Mouse (Mus musculus) heart, postnatal 0 days (tissue): ENCODE data around the gene Cog7. TPM values are rescaled to one million over a fixed set of nuclear protein-coding genes. Genes with fewer than 3 reads are reported as not detected.

Experiments used
- ATAC-seq: fragments of 200-750 bp; cut with Nextera tagmentation; 2 replicates; pipeline ENCODE4 v1.8.0; 2017; ENCODE audit warnings: low read depth, moderate number of reproducible peaks, moderate library complexity; ENCODE audit not compliant: insufficient read depth
- DNase-seq: peaks from one replicate; pipeline ENCODE4 v3.0.0-alpha.2; 2016; ENCODE audit warnings: low spot score
- H3K27ac ChIP-seq: fragments of 300-500 bp; sonication (generic); 2 replicates; pipeline ENCODE4 v1.5.1; 2014; ENCODE audit warnings: low read depth, mild to moderate bottlenecking
- H3K27me3 ChIP-seq: fragments of 300-500 bp; sonication (generic); 2 replicates; pipeline ENCODE4 v1.6.1; 2014; ENCODE audit warnings: low read length, mixed read lengths; ENCODE audit not compliant: control insufficient read depth, insufficient read depth
- H3K36me3 ChIP-seq: fragments of 300-500 bp; sonication (generic); replicated peaks from 2 replicates; pipeline ENCODE4 v1.6.1; 2014; ENCODE audit warnings: low read length, mixed read lengths; ENCODE audit not compliant: control insufficient read depth, insufficient read depth
- H3K4me1 ChIP-seq: fragments of 300-500 bp; sonication (generic); 2 replicates; pipeline ENCODE4 v1.6.1; 2014; ENCODE audit warnings: antibody characterized with exemption; ENCODE audit not compliant: control insufficient read depth, insufficient read depth
- H3K4me2 ChIP-seq: fragments of 300-500 bp; sonication (generic); 2 replicates; pipeline ENCODE4 v1.6.1; 2014; ENCODE audit warnings: low read depth, mild to moderate bottlenecking, low read length, moderate library complexity
- H3K4me3 ChIP-seq: fragments of 300-500 bp; sonication (generic); 2 replicates; pipeline ENCODE4 v1.5.1; 2014; ENCODE audit warnings: low read depth, low read length
- H3K9ac ChIP-seq: fragments of 300-500 bp; sonication (generic); replicated peaks from 2 replicates; pipeline ENCODE4 v1.6.1; 2014; ENCODE audit warnings: low read depth, low read length, mixed read lengths
- H3K9me3 ChIP-seq: fragments of 300-500 bp; sonication (generic); replicated peaks from 2 replicates; pipeline ENCODE4 v1.6.1; 2016; ENCODE audit warnings: low read length; ENCODE audit not compliant: control insufficient read depth
- CTCF ChIP-seq: IDR thresholded peaks from 2 replicates; pipeline ENCODE4 v1.5.1; 2016; ENCODE audit warnings: antibody characterized with exemption, control low read depth, low read depth
- EP300 ChIP-seq: IDR thresholded peaks from 2 replicates; pipeline ENCODE4 v1.6.1; 2016; ENCODE audit warnings: antibody characterized with exemption, low read depth
- WGBS: fragments of 180-500 bp; shearing (Covaris S2); extraction: QIAGEN DNeasy Blood & Tissue Kit; methylation state at CpG from one replicate; pipeline ENCODE4 v1.1.7; 2014; 5-methylcytosine and 5-hydroxymethylcytosine counted together
- polyA plus RNA-seq: library from polyadenylated mRNA; unstranded; fragments of >200 nt; fragmentation: Nextera tagmentation; extraction: Ambion mirVana; gene quantifications from 2 replicates; pipeline ENCODE4 v1.2.1, GENCODE M21; 2015
- total RNA-seq: library from RNA; depleted of rRNA; stranded (reverse); fragments of >200 nt; gene quantifications from 2 replicates; pipeline ENCODE4 v1.2.3, GENCODE M21; 2014; ENCODE audit warnings: low replicate concordance

The Cog7 gene
- total and polyA plus RNA-seq, 2 experiments from 2014 or later: 12.4 to 20.4 TPM

DNA sequence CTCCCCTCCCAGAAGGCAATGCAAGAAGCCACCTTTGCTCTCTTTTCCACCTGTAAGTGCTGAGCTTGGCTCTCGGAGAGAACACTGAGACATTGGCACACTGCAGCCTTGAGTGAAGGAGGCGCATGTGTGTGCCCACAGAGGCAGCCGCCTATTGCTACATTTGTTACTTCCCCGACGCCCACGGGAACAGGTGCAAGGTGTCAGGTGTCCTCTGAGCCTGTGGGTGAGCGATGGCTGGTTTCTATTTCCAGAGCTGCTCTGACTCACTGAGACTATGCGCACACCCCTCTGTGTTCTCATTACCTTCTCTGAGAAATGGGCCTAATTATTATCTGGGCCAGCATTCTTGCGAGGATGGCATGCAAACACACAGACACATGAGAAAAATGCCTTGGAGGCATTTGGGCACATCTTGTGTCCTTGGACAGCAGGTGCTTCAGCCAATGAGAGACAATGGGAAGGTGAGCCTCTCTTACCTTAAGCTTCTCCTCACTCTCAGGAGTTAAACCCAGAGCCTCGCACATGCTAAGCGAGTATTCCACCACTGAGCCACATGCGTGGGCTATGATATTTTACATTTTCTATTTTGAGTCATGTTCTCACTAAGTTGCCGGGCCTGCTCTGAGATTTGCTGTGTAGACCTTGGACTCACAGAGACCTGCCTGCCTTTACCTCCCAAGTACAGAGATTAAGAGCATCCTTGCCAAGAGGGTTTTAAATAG is 90.7 kb downstream of the Cog7 start:
- Histone ChIP-seq H3K27ac (no peak overlapping the region), H3K36me3 (no peaks in the 10 kb centered on the region), H3K9ac (no peak overlapping the region), H3K4me2 (no peak overlapping the region), H3K9me3 (no peaks in the 10 kb centered on the region), H3K27me3 (no peaks in the 10 kb centered on the region), H3K4me3 (no peak overlapping the region), H3K4me1 (no peaks in the 10 kb centered on the region)
- no peak for TF ChIP-seq EP300
- TF ChIP-seq CTCF: no peak
- DNase-seq: no peak
- no peak for ATAC-seq
- 84% methylated on average over 13 of the region's 13 CpGs for WGBS

DNA sequence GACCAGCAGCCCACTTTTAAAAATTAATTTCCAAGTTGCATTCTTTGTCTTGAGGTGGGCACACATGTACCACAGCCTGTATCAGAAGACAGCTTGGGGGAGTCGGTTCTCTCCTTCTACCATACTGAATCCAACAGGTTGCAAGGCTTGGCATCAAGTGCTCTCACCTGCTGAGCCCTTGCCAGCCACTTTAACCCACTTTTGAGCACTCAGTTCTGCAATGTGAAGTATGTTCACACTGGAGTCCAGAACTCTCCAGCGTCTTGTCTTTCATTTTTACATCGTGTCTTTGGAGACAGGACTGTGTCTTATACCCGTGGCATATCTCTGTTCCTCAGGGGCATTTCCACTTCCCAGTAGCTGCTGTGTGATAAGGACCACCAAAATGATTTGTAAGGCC is 101.3 kb downstream of the Cog7 start:
- no peaks in the 10 kb centered on the region for H3K4me1 ChIP-seq
- H3K4me3 ChIP-seq: no peak overlapping the region
- no peak for ATAC-seq
- H3K36me3 ChIP-seq: no peaks in the 10 kb centered on the region
- H3K4me2 ChIP-seq: no peak overlapping the region
- no peaks in the 10 kb centered on the region for H3K9me3 ChIP-seq
- no peak overlapping the region for H3K9ac ChIP-seq
- no peak for TF ChIP-seq CTCF
- no peak for TF ChIP-seq EP300
- H3K27ac ChIP-seq: no peak overlapping the region
- H3K27me3 ChIP-seq: no peaks in the 10 kb centered on the region
- DNase-seq: no peak
- 54% methylated on average over 4 of the region's 4 CpGs for WGBS

- H3K4me1 ChIP-seq: no peaks in the 10 kb centered on the region
- no peak overlapping the region for H3K4me3 ChIP-seq
- no peak overlapping the region for H3K9ac ChIP-seq
- WGBS: 76% methylated on average over 7 of the region's 7 CpGs
- DNase-seq (no peak), ATAC-seq (no peak)
- no peak for TF ChIP-seq EP300
- TF ChIP-seq CTCF: no peak
- no peaks in the 10 kb centered on the region for H3K27me3 ChIP-seq
- H3K27ac ChIP-seq: no peak overlapping the region
- H3K4me2 ChIP-seq: no peak overlapping the region
- H3K9me3 ChIP-seq: no peaks in the 10 kb centered on the region
- H3K36me3 ChIP-seq: no peaks in the 10 kb centered on the region
Observed at GRCm38 (mm10) chr7:121874784-121875183, 106.7 kb downstream of the Cog7 start.

DNA sequence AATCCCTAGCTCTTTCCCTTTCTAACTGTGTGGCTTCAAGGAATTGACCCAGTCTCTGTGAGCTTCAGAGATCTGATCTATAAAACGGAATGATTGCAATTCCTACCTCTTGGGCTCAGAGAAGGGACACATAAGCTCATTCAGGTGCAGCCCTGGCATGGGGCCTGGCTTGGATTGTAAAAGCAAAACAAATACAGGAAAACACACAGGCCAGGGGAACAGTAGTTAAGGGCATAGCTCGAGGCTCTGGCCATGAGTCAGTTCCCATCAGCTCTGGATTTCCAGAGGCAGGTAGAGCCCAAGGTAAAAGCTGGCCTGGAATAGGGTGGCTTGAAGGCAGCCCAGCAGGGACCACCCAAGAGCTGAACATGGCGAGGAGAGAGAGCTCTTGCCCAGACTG is 107.5 kb downstream of the Cog7 start:
- Histone ChIP-seq H3K27me3 (no peaks in the 10 kb centered on the region), H3K4me2 (no peak overlapping the region), H3K9ac (no peak overlapping the region), H3K9me3 (no peaks in the 10 kb centered on the region), H3K27ac (no peak overlapping the region), H3K4me3 (no peak overlapping the region), H3K36me3 (no peaks in the 10 kb centered on the region), H3K4me1 (no peaks in the 10 kb centered on the region)
- WGBS: 36% methylated on average over 3 of the region's 3 CpGs
- DNase-seq (no peak), ATAC-seq (no peak)
- no peak for TF ChIP-seq EP300
- TF ChIP-seq CTCF: no peak

- H3K9me3 ChIP-seq: no peaks in the 10 kb centered on the region
- H3K4me3 ChIP-seq: no peak overlapping the region
- 0 out of 2 replicates have a peak, but pooled peaks cover 3% of the 10 kb centered on the region for H3K27me3 ChIP-seq
- 51% methylated on average over 2 of the region's 3 CpGs for WGBS
- ATAC-seq: no peak
- no peaks in the 10 kb centered on the region for H3K4me1 ChIP-seq
- no peak overlapping the region for H3K9ac ChIP-seq
- H3K27ac ChIP-seq: no peak overlapping the region
- H3K4me2 ChIP-seq: no peak overlapping the region
- no peak for DNase-seq
- H3K36me3 ChIP-seq: no peaks in the 10 kb centered on the region
- no peak for TF ChIP-seq EP300
- no peak for TF ChIP-seq CTCF
Observed at GRCm38 (mm10) chr7:121871631-121872030, 109.9 kb downstream of the Cog7 start.

GRCm38 (mm10) chr7:121864858-121865585 is 116.5 kb downstream of the Cog7 start, which contains the start of gene Scnn1b:
Gene Scnn1b (plus strand): TSS chr7:121865038.
- no peak within 1 kb of the TSS for H3K9ac ChIP-seq
- no peak within 1 kb of the TSS for H3K27ac ChIP-seq
- H3K4me3 ChIP-seq: peak within 1 kb of the TSS; percentile 6; the same call in 1 of the 2 replicates
- WGBS: 4% methylated on average over 33 of the region's 42 CpGs
- no peaks in the 10 kb centered on the region for H3K4me1 ChIP-seq
- ATAC-seq: no peak
- H3K36me3 ChIP-seq: no peaks in the 10 kb centered on the region
- no peaks in the 10 kb centered on the region for H3K9me3 ChIP-seq
- peaks cover 34% of the 10 kb centered on the region for H3K27me3 ChIP-seq
- H3K4me2 ChIP-seq: peak within 1 kb of the TSS; percentile 18; the same call in 1 of the 2 replicates
- no peak for TF ChIP-seq EP300
- TF ChIP-seq CTCF: no peak
- no peak for DNase-seq
